Mouse (Mus musculus) C2C12 (cell line): ENCODE data around the gene Tmem120a.

ENCODE experiments used
- CEBPB ChIP-seq: IDR thresholded peaks from one replicate; pipeline ENCODE4 v1.6.1; 2011; ENCODE audit warnings: low read depth, mild to moderate bottlenecking, control low read depth, moderate library complexity
- CTCF ChIP-seq: IDR thresholded peaks from one replicate; pipeline ENCODE4 v1.5.1; 2011; ENCODE audit not compliant: control insufficient read depth, insufficient read depth, insufficient read length
- FOSL1 ChIP-seq: IDR thresholded peaks from one replicate; pipeline ENCODE4 v1.8.0; 2011; ENCODE audit warnings: mild to moderate bottlenecking, low read length; ENCODE audit not compliant: poor library complexity, insufficient read depth, severe bottlenecking
- MAX ChIP-seq: IDR thresholded peaks from one replicate; pipeline ENCODE4 v1.6.1; 2011; ENCODE audit warnings: mild to moderate bottlenecking, control low read depth
- MYOD1 ChIP-seq: IDR thresholded peaks from one replicate; pipeline ENCODE4 v1.6.1; 2011; ENCODE audit warnings: low read depth; ENCODE audit not compliant: control insufficient read depth, insufficient read length
- MYOG ChIP-seq: IDR thresholded peaks from one replicate; pipeline ENCODE4 v1.6.1; 2011; ENCODE audit not compliant: control insufficient read depth, insufficient read length; ENCODE audit errors: extremely low read depth
- USF1 ChIP-seq: IDR thresholded peaks from one replicate; pipeline ENCODE4 v1.6.1; 2011; ENCODE audit warnings: low read depth, mild to moderate bottlenecking, control low read depth, moderate library complexity

- TF ChIP-seq CTCF (no peak), CEBPB (no peak), USF1 (no peak), MYOG (no peak), FOSL1 (no peak), MAX (no peak), MYOD1 (no peak)
Observed at GRCm38 (mm10) chr5:135707855-135708254, 36.4 kb downstream of the Tmem120a start.
